Mouse (Mus musculus) limb, embryonic 10.5 days (tissue): ENCODE measurements around the gene Atp6v0b. TPM values are rescaled to one million over a fixed set of nuclear protein-coding genes. Genes with fewer than 3 reads are reported as not detected.

Experiments used
- DNase-seq: peaks from one replicate; pipeline ENCODE4 v3.0.0-alpha.2; 2017; ENCODE audit warnings: low spot score
- H3K27ac ChIP-seq: fragments of 300-500 bp; sonication (generic); 2 replicates; pipeline ENCODE4 v1.5.1; 2016; ENCODE audit warnings: mild to moderate bottlenecking
- H3K27me3 ChIP-seq: fragments of 300-500 bp; sonication (generic); 2 replicates; pipeline ENCODE4 v1.6.1; 2016; ENCODE audit warnings: low read depth, mild to moderate bottlenecking; ENCODE audit not compliant: poor library complexity, severe bottlenecking
- H3K36me3 ChIP-seq: fragments of 300-500 bp; sonication (generic); 2 replicates; pipeline ENCODE4 v1.6.1; 2016; ENCODE audit warnings: mild to moderate bottlenecking, moderate library complexity
- H3K4me1 ChIP-seq: fragments of 300-500 bp; sonication (generic); 2 replicates; pipeline ENCODE4 v1.6.1; 2016
- H3K4me3 ChIP-seq: fragments of 300-500 bp; sonication (generic); 2 replicates; pipeline ENCODE4 v1.5.1; 2016; ENCODE audit warnings: mild to moderate bottlenecking, moderate library complexity
- H3K9me3 ChIP-seq: fragments of 300-500 bp; sonication (generic); replicated peaks from 2 replicates; pipeline ENCODE4 v1.6.1; 2016; ENCODE audit warnings: mild to moderate bottlenecking
- WGBS: fragments of 180-500 bp; shearing (Covaris S2); methylation state at CpG from one replicate; pipeline ENCODE4 v1.1.7; 2016; 5-methylcytosine and 5-hydroxymethylcytosine counted together
- polyA plus RNA-seq: library from polyadenylated mRNA; unstranded; fragments of >200 nt; fragmentation: Nextera tagmentation; extraction: Ambion mirVana; gene quantifications from 2 replicates; pipeline ENCODE4 v1.2.1, GENCODE M21; 2016

Atp6v0b gene
- polyA plus RNA-seq, 1 experiment from 2014 or later: 147 TPM

DNA sequence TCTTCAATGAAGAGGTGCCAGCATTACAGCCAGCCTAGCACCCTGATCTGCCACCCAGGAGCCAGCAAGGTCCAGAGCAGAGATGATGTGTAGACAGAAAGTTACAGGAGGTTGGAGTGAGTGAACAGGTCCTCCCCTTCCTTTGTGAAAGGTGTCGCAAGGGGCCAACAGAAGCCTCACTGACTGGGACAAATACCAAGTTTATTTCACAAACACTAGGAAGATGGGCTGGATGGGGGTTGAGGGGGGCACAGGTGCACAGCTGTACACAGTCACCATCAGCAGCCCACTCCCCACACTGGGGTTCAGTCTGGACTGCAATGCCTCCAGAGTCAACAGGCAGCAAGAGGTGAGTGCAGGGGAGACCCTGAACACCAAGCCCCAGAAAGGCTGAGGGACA is 3.0 kb downstream of the Atp6v0b start:
- Histone ChIP-seq H3K36me3 (peaks cover 49% of the 10 kb centered on the region), H3K27ac (no peak overlapping the region), H3K9me3 (no peaks in the 10 kb centered on the region), H3K4me3 (peak overlapping the region; percentile 93; the same call in 1 of the 2 replicates), H3K27me3 (no peaks in the 10 kb centered on the region), H3K4me1 (peaks cover 54% of the 10 kb centered on the region)
- WGBS: 100% methylated on average over 1 of the region's 1 CpGs
- DNase-seq: no peak

DNA sequence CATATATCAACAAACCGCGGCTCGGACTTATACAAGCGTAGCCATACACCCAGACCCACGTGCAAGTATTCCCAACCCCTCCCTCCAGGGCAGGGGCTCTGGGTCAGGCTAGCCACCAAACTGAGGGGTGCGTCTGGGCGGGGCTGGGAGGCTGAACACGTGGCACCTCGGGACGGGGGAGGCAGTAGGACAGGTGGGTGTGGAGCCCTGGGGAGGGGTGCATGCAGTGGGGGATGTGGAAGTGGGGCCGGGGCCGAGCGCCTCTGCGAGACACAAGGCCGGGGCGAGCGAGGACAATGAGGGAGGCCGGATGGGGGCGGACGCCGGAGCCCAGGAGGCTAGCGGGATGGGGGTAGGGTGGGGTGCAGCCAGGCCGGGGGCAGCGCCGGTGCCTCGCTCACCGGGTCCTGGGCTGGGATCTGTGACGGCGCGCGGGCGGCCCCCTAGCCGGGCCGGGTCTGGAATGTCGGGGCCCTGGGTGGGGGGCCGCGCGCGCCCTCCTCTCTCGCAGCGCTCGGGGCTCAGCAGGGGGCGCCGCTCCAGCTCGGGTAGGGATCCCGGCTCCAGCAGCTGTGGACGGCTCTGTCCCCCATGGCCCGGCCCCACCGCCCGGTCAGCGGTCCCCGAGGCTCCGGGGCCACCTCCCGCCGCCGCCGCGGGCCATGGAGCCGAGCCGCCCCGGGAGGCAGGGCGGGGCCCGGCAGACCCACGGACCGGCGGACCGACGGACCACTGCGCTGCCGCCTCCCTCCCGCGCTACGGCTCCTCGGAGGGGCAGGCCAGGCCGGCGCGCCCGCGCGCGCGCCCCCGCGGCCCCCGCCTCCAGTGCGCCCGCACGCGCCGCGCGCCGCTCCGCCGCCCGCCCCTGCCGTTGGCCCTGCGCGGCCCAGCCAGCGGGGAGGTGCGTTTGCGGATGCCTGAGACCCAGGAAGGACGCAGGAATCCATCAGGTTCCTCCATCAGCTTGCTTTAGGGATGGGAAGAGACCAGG is 4.1 kb downstream of the Atp6v0b start, which contains the start of gene B4galt2:
Gene B4galt2 (minus strand): TSS at position 787 of the 991 bp plus-strand sequence.
- H3K27me3 ChIP-seq: no peaks in the 10 kb centered on the region
- peak; percentile 79 for DNase-seq
- peaks cover 59% of the 10 kb centered on the region for H3K4me1 ChIP-seq
- H3K36me3 ChIP-seq: peaks cover 56% of the 10 kb centered on the region
- H3K9me3 ChIP-seq: no peaks in the 10 kb centered on the region
- under 1% methylated on average over 95 of the region's 103 CpGs for WGBS
- peak within 1 kb of the TSS; percentile 93 for H3K4me3 ChIP-seq
- peak within 1 kb of the TSS; percentile 94 for H3K27ac ChIP-seq

DNA sequence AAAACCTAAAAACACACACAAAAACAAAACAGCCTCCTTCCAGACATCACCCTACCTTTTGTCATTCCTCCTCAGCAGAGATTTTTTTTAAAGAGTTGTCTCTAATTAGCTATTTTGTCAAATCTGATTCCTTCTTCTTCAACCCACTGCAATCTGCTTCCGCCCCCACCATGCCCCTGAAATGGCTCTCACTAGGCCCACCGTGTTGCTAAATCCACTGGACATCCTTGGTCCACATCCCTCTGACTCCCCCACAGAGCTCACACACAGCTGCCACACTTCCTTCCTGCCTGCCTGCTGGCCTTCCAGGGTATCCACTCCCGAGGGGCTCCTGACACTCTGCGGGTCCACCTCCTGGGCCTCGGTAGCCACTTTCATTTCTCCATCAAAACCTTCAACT is 8.4 kb downstream of the Atp6v0b start:
- Histone ChIP-seq H3K4me3 (no peak overlapping the region), H3K27me3 (no peaks in the 10 kb centered on the region), H3K36me3 (peaks cover 75% of the 10 kb centered on the region), H3K27ac (no peak overlapping the region), H3K4me1 (peaks cover 32% of the 10 kb centered on the region), H3K9me3 (no peaks in the 10 kb centered on the region)
- DNase-seq: no peak
- 79% methylated on average over 5 of the region's 5 CpGs for WGBS

DNA sequence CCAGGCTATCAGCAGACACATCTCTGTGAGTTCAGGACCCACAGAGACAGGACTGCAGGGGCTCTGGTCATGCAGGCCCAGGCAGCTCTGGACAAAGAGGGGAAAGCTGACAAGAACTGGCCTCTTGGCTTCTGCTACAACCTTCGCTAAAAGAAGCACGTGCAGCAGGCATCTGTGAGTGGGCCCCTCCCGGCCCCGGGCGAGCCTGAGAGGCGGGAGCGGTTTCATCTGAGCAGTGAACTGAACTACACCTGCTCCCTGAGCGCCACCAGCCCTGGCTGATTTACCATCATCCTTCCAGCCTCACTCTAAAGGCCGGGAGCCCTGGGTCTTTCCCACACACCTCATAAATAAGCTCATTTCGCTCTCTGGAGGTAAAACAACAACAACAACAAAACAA is 8.8 kb downstream of the Atp6v0b start:
- Histone ChIP-seq H3K9me3 (no peaks in the 10 kb centered on the region), H3K27ac (no peak overlapping the region), H3K27me3 (no peaks in the 10 kb centered on the region), H3K36me3 (peaks cover 79% of the 10 kb centered on the region), H3K4me1 (peaks cover 31% of the 10 kb centered on the region), H3K4me3 (no peak overlapping the region)
- no peak for DNase-seq
- WGBS: 77% methylated on average over 10 of the region's 10 CpGs

DNA sequence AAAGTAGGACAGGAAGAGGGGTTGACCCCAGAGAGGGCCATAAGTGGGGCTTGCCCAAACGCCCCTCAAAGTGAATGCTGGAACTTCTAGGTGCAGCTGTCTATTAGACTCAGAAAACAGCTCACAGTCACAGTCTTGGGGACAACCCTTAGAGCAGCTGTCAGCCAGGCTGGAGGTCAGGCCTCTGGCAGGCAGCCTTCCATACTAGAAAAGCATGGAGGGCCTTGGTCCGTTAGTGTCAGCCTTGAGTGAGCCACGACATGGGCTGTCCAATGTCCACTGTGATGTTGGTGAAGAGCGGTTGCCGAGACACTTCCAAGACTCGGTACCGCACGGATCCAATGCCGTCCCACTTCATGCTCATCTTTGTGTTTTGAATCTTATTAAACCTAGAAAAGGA is 13.5 kb downstream of the Atp6v0b start:
- Histone ChIP-seq H3K9me3 (no peaks in the 10 kb centered on the region), H3K27me3 (no peaks in the 10 kb centered on the region), H3K4me1 (peaks cover 30% of the 10 kb centered on the region), H3K27ac (no peak overlapping the region), H3K36me3 (peaks cover 52% of the 10 kb centered on the region), H3K4me3 (no peak overlapping the region)
- 95% methylated on average over 9 of the region's 9 CpGs for WGBS
- DNase-seq: no peak

DNA sequence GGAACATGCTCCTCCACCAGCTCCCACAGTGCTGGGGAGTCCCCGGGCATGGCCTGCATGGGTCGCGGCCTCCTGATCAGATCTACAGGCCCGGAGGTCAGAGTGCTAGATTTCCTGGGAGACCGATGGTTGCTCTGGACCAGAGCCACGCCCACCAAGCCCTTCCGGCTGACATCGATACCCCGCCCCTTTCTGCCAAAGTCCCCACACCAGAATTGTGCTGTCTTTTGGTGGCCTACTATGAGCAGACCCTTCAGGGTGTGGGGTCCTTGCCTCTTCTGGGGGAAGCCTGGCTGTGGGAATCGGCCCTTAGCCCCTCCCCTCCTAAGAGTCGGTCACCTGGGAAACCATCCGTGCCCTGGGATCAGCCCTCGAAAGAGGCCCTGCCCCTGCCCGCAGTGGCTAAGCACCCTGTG is 14.7 kb downstream of the Atp6v0b start, which contains the start of gene Ccdc24:
Gene Ccdc24 (minus strand): TSS at position 87 of the 416 bp plus-strand sequence.
- WGBS: 11% methylated on average over 14 of the region's 14 CpGs
- Histone ChIP-seq H3K27ac (peak within 1 kb of the TSS; percentile 56), H3K36me3 (peaks cover 42% of the 10 kb centered on the region), H3K9me3 (no peaks in the 10 kb centered on the region), H3K27me3 (no peaks in the 10 kb centered on the region), H3K4me3 (peak within 1 kb of the TSS; percentile 39), H3K4me1 (peaks cover 36% of the 10 kb centered on the region)
- peak; percentile 44 for DNase-seq

DNA sequence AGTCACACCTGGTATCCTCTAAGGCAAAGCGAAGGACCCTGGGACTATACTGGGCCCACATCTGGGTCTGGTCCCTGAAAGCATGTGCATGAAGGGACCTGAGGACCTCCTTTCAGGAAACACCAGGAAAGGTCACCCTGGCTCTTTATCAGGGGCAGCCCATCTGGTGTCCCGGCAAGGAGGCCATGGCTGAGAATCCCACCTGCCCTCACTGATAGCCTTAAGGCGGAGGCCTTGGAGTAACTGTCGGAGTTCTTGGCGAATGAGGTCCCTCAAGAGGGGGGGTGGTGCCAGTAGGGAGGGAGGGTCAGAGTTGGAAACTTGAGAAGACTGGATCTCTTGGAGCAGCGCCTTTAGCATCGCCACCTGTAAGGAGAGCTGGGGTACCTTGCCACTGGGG is 15.3 kb downstream of the Atp6v0b start:
- DNase-seq: no peak
- H3K4me3 ChIP-seq: peak overlapping the region; percentile 39; the same call in 1 of the 2 replicates
- WGBS: 57% methylated on average over 7 of the region's 7 CpGs
- H3K27me3 ChIP-seq: no peaks in the 10 kb centered on the region
- peaks cover 35% of the 10 kb centered on the region for H3K36me3 ChIP-seq
- peak overlapping the region; percentile 56 for H3K27ac ChIP-seq
- H3K4me1 ChIP-seq: peaks cover 36% of the 10 kb centered on the region
- H3K9me3 ChIP-seq: no peaks in the 10 kb centered on the region

DNA sequence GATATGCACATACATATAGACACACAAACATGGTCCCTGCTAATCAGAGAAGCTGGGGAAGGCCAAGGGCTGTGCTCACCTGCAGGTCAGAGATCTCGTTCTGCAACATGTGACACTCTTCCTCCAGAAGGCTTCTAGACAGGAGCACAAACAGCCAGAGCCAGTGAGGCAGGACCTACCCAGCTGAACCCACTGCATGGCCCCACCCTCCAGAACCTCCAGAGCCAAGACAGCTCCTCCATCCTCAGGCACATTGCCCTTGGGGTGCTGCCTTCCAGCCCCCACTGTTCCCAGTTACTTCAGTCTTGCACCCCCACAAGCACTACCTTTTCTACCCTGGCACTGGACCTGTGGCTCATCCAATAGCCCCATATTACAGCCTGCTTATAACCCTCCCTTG is 16.7 kb downstream of the Atp6v0b start:
- 63% methylated on average over 1 of the region's 1 CpGs for WGBS
- no peaks in the 10 kb centered on the region for H3K9me3 ChIP-seq
- DNase-seq: no peak
- H3K36me3 ChIP-seq: peaks cover 23% of the 10 kb centered on the region
- no peaks in the 10 kb centered on the region for H3K27me3 ChIP-seq
- no peak overlapping the region for H3K27ac ChIP-seq
- H3K4me1 ChIP-seq: peaks cover 42% of the 10 kb centered on the region
- H3K4me3 ChIP-seq: no peak overlapping the region

DNA sequence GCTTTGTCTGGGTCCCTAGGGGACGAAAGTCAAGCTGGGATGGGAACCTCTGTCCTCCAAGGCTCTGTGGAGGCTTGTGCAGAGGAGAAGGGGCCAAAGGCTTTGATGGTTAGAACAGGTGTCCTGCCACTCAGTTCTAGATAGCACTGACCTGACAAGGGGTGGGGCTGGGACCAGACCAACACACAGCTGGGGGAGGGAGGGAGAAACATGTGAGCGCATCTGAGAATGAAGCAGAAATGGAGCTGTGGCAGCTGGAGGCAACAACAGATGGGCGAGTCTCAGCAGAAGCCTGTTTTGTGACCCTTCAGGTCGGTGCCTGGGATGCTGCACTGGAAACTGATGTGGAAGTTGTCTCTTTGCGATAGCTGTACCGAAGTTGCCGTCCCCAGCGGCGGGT is 17.8 kb downstream of the Atp6v0b start:
- 69% methylated on average over 9 of the region's 9 CpGs for WGBS
- Histone ChIP-seq H3K27me3 (no peaks in the 10 kb centered on the region), H3K4me1 (peaks cover 42% of the 10 kb centered on the region), H3K9me3 (no peaks in the 10 kb centered on the region), H3K27ac (no peak overlapping the region), H3K36me3 (peaks cover 14% of the 10 kb centered on the region), H3K4me3 (no peak overlapping the region)
- no peak for DNase-seq

DNA sequence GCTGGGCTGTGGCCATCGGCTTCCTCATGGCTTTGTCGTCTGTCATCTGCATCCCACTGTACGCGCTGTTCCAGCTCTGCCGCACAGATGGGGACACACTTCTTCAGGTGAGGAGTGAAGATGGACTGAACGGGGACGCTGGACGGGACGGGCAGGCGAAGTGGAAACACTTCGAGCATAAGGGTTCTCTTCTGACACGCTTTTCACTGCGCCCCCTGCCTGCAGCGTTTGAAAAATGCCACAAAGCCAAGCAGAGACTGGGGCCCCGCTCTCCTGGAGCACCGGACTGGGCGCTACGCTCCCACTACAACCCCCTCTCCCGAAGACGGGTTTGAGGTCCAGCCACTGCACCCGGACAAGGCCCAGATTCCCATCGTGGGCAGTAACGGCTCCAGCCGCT is 19.3 kb downstream of the Atp6v0b start:
- DNase-seq: peak; percentile 82
- peaks cover 38% of the 10 kb centered on the region for H3K4me1 ChIP-seq
- H3K9me3 ChIP-seq: no peaks in the 10 kb centered on the region
- 17% methylated on average over 24 of the region's 24 CpGs for WGBS
- H3K27ac ChIP-seq: no peak overlapping the region
- 0 out of 2 replicates have a peak overlapping the region, but pooled peaks have one; percentile 8 for H3K4me3 ChIP-seq
- H3K36me3 ChIP-seq: 0 out of 2 replicates have a peak, but pooled peaks cover 2% of the 10 kb centered on the region
- H3K27me3 ChIP-seq: no peaks in the 10 kb centered on the region

DNA sequence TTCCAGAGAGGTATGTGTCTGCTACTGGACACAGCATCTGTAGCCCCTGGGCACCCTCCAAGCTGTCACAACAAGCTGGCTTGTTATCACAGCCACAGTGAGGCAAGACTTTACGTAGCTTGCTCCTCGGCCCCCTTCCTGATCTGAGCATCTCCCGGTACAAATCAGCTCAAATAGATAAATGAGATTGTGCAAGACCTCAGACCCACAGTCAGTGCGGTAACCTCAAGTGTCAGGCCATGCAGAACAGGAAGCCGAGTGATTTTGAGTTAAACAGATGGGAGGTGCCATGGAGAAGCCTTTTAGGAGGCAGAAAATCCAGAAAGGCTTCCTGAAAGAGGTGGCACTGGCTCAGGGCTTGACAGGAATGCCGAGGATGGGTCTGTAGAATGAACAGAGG is 20.1 kb downstream of the Atp6v0b start:
- Histone ChIP-seq H3K36me3 (0 out of 2 replicates have a peak, but pooled peaks cover 2% of the 10 kb centered on the region), H3K9me3 (no peaks in the 10 kb centered on the region), H3K27me3 (no peaks in the 10 kb centered on the region), H3K4me3 (no peak overlapping the region), H3K4me1 (peaks cover 36% of the 10 kb centered on the region), H3K27ac (no peak overlapping the region)
- DNase-seq: no peak
- WGBS: 82% methylated on average over 6 of the region's 6 CpGs

DNA sequence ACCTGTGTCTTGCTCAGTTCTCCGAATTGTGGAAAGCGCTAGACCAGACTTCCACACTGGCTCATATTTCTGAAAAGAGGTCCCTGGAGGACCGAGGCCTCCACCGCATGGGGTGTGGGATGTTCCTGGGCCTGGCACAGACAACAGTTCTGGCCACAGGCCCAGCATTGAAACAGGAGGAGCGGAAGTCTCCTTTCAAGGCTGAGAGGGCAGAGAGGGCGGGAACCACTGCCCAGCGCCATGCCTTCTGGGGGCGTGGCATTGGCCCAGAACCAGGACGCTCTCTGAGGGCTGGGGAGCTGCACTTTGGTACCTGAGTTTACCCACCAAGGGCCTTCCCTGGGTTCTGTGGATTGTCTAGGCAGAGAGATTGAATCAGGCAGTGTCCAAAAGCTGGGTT is 21.1 kb downstream of the Atp6v0b start:
- peaks cover 30% of the 10 kb centered on the region for H3K4me1 ChIP-seq
- WGBS: 72% methylated on average over 9 of the region's 9 CpGs
- H3K9me3 ChIP-seq: no peaks in the 10 kb centered on the region
- H3K27me3 ChIP-seq: no peaks in the 10 kb centered on the region
- H3K36me3 ChIP-seq: 0 out of 2 replicates have a peak, but pooled peaks cover 2% of the 10 kb centered on the region
- DNase-seq: no peak
- no peak overlapping the region for H3K27ac ChIP-seq
- H3K4me3 ChIP-seq: no peak overlapping the region

DNA sequence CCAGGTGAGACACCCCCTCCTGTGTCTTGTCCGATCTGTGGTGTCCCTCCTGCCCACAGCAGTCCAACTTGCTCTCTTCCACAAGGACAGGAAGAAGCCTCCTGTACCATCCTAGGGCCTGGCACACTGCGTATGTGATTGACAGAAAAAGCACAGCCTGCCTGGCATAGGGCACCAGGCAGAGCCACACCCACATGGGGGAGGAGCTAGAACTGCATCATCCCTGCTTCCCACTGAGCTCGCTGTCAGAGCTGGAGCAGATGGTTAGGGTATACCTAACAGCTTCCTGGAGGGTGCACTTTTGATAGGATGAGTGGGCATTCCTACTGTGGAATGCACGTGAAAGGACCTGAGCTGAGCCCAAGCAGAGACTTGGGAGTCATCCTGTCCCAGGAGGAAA is 24.3 kb downstream of the Atp6v0b start:
- no peak overlapping the region for H3K27ac ChIP-seq
- H3K4me1 ChIP-seq: peaks cover 31% of the 10 kb centered on the region
- H3K36me3 ChIP-seq: 0 out of 2 replicates have a peak, but pooled peaks cover 2% of the 10 kb centered on the region
- H3K9me3 ChIP-seq: no peaks in the 10 kb centered on the region
- DNase-seq: no peak
- no peaks in the 10 kb centered on the region for H3K27me3 ChIP-seq
- WGBS: 38% methylated on average over 4 of the region's 4 CpGs
- no peak overlapping the region for H3K4me3 ChIP-seq
